Mouse (Mus musculus) forebrain, embryonic 16.5 days (tissue): ENCODE measurements around the gene Gsta2. TPM values are rescaled to one million over a fixed set of nuclear protein-coding genes. Genes with fewer than 3 reads are reported as not detected.
A peak's percentile ranks its signal among the peaks of the same experiment; 100 is the strongest.
"Not testable (repeated sequence)": the region's sequence is repeated elsewhere in the genome, so short reads cannot be mapped to it uniquely, and the experiment has no call there.

Experiments
- ATAC-seq: fragments of 200-750 bp; cut with Nextera tagmentation; 2 replicates; pipeline ENCODE4 v1.8.0; 2017; ENCODE audit warnings: mild to moderate bottlenecking, moderate library complexity
- H3K27ac ChIP-seq: fragments of 300-500 bp; sonication (generic); 2 replicates; pipeline ENCODE4 v1.5.1; 2014; ENCODE audit warnings: low read length, control low read depth
- H3K27me3 ChIP-seq: fragments of 300-500 bp; sonication (generic); replicated peaks from 2 replicates; pipeline ENCODE4 v1.6.1; 2014; ENCODE audit warnings: low read length; ENCODE audit not compliant: control insufficient read depth, insufficient read depth
- H3K36me3 ChIP-seq: fragments of 300-500 bp; sonication (generic); 2 replicates; pipeline ENCODE4 v1.6.1; 2014; ENCODE audit not compliant: control insufficient read depth, insufficient read depth
- H3K4me1 ChIP-seq: fragments of 300-500 bp; sonication (generic); replicated peaks from 2 replicates; pipeline ENCODE4 v1.6.1; 2014; ENCODE audit warnings: low read length; ENCODE audit not compliant: control insufficient read depth, insufficient read depth
- H3K4me2 ChIP-seq: fragments of 300-500 bp; sonication (generic); 2 replicates; pipeline ENCODE4 v1.6.1; 2014; ENCODE audit warnings: mild to moderate bottlenecking, low read length, control low read depth
- H3K4me3 ChIP-seq: fragments of 300-500 bp; sonication (generic); replicated peaks from 2 replicates; pipeline ENCODE4 v1.5.1; 2014; ENCODE audit warnings: mild to moderate bottlenecking, low read length, control low read depth
- H3K9ac ChIP-seq: fragments of 300-500 bp; sonication (generic); replicated peaks from 2 replicates; pipeline ENCODE4 v1.6.1; 2014; ENCODE audit warnings: low read depth, low read length, control low read depth
- H3K9me3 ChIP-seq: fragments of 300-500 bp; sonication (generic); 2 replicates; pipeline ENCODE4 v1.6.1; 2016; ENCODE audit warnings: low read length; ENCODE audit not compliant: control insufficient read depth
- WGBS: fragments of 180-500 bp; shearing (Covaris S2); extraction: QIAGEN DNeasy Blood & Tissue Kit; methylation state at CpG from one replicate; pipeline ENCODE4 v1.1.7; 2014; 5-methylcytosine and 5-hydroxymethylcytosine counted together
- polyA plus RNA-seq: library from polyadenylated mRNA; unstranded; fragments of >200 nt; fragmentation: Nextera tagmentation; extraction: Ambion mirVana; gene quantifications from 2 replicates; pipeline ENCODE4 v1.2.1, GENCODE M21; 2015

The Gsta2 gene
- polyA plus RNA-seq, 1 experiment from 2014 or later, result not detected

DNA sequence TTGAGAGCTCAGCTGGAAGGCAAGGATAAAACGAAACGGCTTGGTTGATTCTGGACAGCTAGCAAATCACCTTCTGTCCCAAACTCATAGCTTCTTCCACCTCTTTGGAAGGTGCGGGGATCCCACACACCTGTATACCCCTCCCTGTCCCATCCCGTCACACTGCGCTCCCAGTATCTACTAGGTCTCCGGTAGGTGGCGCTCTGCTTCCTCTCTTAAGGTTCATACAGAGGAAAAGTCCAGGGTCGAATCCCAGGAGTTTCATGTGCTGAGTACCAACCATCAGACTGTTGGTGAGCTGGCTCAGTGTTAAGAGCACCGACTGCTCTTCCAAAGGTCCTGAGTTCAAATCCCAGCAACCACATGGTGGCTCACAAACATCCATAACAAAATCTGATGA lies 2.5 kb upstream of the Gsta2 start:
- Histone ChIP-seq H3K27ac (no peak overlapping the region), H3K4me2 (no peak overlapping the region), H3K27me3 (no peaks in the 10 kb centered on the region), H3K9me3 (no peaks in the 10 kb centered on the region), H3K36me3 (no peaks in the 10 kb centered on the region), H3K4me3 (no peak overlapping the region), H3K4me1 (no peaks in the 10 kb centered on the region), H3K9ac (no peak overlapping the region)
- 12% methylated on average over 9 of the region's 9 CpGs for WGBS
- ATAC-seq, result peak; percentile 47

GRCm38 (mm10) chr9:78354665-78355578 lies 666 bp downstream of the Gsta2 start:
- Histone ChIP-seq H3K4me2 (no peak overlapping the region), H3K4me3 (no peak overlapping the region), H3K27me3 (no peaks in the 10 kb centered on the region), H3K27ac (no peak overlapping the region), H3K9me3 (no peaks in the 10 kb centered on the region), H3K9ac (no peak overlapping the region), H3K4me1 (no peaks in the 10 kb centered on the region), H3K36me3 (no peaks in the 10 kb centered on the region)
- 83% methylated on average over 11 of the region's 11 CpGs for WGBS
- no peak for ATAC-seq

DNA sequence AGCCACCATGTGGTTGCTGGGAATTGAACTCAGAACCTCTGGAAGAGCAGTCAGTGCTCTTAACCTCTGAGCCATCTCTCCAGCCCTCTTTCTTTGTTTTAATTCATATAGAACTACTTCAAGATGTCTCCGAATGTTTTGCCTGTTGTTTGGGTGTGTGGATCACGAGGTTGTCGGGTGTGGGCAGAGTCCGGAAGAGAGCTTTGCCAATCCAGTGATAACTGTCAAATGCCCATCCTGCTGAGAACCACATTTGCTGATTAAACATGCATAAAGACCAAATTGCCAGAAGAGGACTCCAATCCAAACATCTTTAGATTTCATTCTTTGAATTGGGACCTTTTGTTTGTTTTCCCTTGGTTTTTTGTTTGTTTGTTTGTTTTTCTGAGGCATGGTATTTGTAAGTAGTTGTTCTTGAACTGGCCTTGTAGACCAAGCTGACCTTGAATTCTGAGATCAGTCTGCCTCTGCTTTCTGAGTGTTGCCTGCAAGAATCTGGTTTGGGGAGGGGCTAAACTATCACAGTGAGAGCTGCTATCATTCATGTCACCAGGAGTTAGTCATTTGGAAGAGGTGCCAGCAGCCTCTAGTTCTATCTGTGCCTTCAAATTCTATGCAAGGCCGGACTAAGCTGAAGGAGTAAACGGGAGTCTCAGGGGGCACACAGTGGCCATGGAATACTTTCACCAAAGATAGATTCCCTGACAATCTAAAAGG lies 3.9 kb downstream of the Gsta2 start:
- H3K9ac ChIP-seq, result no peak overlapping the region
- H3K27ac ChIP-seq, result no peak overlapping the region
- H3K4me1 ChIP-seq, result no peaks in the 10 kb centered on the region
- H3K4me3 ChIP-seq, result no peak overlapping the region
- no peak for ATAC-seq
- H3K4me2 ChIP-seq, result no peak overlapping the region
- no peaks in the 10 kb centered on the region for H3K9me3 ChIP-seq
- 88% methylated on average over 6 of the region's 6 CpGs for WGBS
- no peaks in the 10 kb centered on the region for H3K27me3 ChIP-seq
- no peaks in the 10 kb centered on the region for H3K36me3 ChIP-seq

GRCm38 (mm10) chr9:78350007-78350406 lies 5.6 kb downstream of the Gsta2 start:
- H3K27me3 ChIP-seq, ATAC-seq, H3K4me3 ChIP-seq: not testable (repeated sequence)

DNA sequence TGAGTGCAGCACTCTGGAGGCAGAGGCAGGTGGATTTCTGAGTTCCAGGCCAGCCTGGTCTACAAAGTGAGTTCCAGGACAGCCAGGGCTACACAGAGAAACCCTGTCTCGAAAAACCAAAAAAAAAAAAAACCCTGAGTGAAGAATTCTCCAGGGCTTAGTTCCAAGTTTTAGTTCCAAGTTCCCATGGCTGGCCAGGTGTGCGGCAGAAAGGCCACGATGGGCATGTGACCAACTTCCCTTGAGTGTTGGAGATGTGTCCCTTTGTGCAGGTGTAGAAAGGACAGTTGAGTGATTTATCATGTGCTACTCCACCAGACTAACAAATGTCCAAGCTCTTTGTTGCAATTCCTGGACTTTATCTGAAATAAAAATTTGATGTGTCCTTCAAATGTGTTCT lies 6.4 kb downstream of the Gsta2 start:
- H3K9me3 ChIP-seq, H3K4me2 ChIP-seq, H3K27ac ChIP-seq, ATAC-seq, H3K4me3 ChIP-seq, H3K9ac ChIP-seq, H3K36me3 ChIP-seq, H3K4me1 ChIP-seq, H3K27me3 ChIP-seq: not testable (repeated sequence)
- WGBS, result 84% methylated on average over 3 of the region's 3 CpGs

More at GRCm38 (mm10) chr9:78350007-78350406, 5.6 kb downstream of the Gsta2 start:
- not testable (repeated sequence) for H3K27ac ChIP-seq, H3K4me2 ChIP-seq, H3K9ac ChIP-seq, H3K9me3 ChIP-seq, H3K36me3 ChIP-seq, H3K4me1 ChIP-seq

DNA sequence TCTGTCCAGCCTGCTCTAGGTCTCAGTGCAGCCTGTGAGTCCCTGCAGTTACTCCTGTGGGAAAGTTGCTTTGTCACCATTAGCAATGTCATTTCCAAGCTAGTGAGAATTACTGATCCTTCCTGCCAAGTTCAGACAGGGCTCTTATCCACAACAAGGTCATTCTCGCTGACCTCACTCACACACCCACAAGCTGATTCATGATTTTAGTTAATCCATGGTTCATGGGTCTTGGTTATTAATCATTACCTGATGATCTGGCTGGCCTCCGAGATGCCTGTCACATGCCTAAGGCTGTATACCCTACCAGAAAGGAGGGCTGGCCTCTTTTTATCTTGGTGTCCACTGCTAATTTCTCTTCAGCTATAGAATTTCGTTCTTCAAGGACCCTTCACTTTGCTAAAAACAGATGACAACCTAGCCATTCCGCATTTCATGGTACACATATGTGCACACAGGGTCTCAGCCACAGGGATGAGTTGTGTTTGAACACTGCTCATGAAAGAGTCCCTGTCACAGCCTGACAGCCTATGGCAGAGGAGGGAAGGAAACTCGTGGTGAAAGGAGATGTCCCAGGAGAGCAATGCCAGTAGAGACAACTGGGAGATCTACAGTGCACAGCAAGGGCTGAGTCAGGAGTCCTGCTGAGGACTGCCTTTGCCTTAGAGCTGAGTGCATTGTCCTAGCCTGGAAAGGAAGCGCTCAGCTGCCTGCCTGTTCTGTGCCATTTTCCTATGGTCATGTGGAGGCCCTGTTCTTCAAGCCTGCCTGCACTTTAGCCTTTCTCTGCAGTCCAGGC lies 7.2 kb downstream of the Gsta2 start:
- H3K36me3 ChIP-seq, result not testable (repeated sequence)

DNA sequence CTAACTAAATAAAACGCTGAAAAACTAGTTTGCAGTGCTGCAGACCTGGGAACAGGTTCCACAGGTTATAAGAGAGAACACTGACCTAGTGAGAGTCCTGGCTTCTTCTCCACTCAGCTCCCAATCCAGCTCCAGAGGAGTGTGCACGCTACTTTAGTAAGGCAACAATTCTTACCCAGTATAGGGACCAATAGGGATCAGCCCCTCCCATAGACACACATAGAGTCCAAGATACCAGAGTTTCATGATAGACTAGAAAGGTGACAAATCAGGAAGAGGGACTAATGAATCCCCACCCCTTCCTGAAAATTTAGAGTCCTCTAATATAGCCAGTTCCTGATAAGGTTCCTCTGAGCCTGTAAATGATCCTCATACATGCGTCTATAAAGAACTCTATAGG lies 8.6 kb downstream of the Gsta2 start:
- Histone ChIP-seq H3K4me1 (no peaks in the 10 kb centered on the region), H3K27ac (no peak overlapping the region), H3K27me3 (no peaks in the 10 kb centered on the region), H3K9ac (no peak overlapping the region), H3K4me3 (no peak overlapping the region), H3K9me3 (no peaks in the 10 kb centered on the region), H3K36me3 (no peaks in the 10 kb centered on the region), H3K4me2 (no peak overlapping the region)
- ATAC-seq, result no peak
- 76% methylated on average over 3 of the region's 3 CpGs for WGBS

More for the DNA sequence above, 7.2 kb downstream of the Gsta2 start:
- H3K4me2 ChIP-seq, H3K9me3 ChIP-seq, ATAC-seq, H3K4me1 ChIP-seq, H3K9ac ChIP-seq, H3K27ac ChIP-seq, H3K4me3 ChIP-seq, H3K27me3 ChIP-seq: not testable (repeated sequence)
- WGBS, result 76% methylated on average over 6 of the region's 6 CpGs

DNA sequence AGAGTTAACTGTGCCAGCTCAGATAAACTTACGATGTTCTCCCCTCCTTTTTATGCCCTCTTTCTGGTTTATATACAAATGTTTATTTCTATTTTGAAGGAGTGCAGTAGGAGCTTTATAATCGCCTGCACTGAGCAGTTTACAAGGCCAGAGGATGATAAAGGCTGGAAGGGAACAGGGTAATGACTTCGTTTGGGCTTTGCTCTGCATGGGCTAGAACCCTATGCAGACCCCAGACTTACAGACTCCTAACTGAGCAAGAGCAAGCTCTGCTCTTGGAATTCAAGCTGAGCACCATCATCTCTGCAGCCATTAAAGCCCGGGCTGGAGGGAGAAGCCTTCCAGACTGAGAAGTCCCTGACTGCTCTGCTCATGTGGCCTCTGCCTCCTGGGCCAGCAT lies 10.4 kb downstream of the Gsta2 start:
- H3K4me2 ChIP-seq, H3K9ac ChIP-seq, H3K9me3 ChIP-seq, H3K4me3 ChIP-seq, H3K36me3 ChIP-seq, ATAC-seq, H3K27ac ChIP-seq, H3K27me3 ChIP-seq, H3K4me1 ChIP-seq: not testable (repeated sequence)
- WGBS, result 72% methylated on average over 3 of the region's 4 CpGs

- not testable (repeated sequence) for H3K36me3 ChIP-seq, H3K9ac ChIP-seq, H3K4me1 ChIP-seq, H3K4me3 ChIP-seq, H3K27me3 ChIP-seq, H3K4me2 ChIP-seq, H3K27ac ChIP-seq, H3K9me3 ChIP-seq, ATAC-seq
- 87% methylated on average over 9 of the region's 9 CpGs for WGBS
These were observed 12.5 kb downstream of the Gsta2 start for GRCm38 (mm10) chr9:78343055-78343454.
